Mouse (Mus musculus): ENCODE data around the gene Stam.

The Stam gene

GRCm38 (mm10) chr2:14127629-14128028 is 53.7 kb downstream of the Stam start:
- DNase-seq = no peak

GRCm38 (mm10) chr2:14130641-14131339 is 56.9 kb downstream of the Stam start:
- DNase-seq = no peak

- no peak for DNase-seq
Observed at GRCm38 (mm10) chr2:14132468-14133326, 58.8 kb downstream of the Stam start.

GRCm38 (mm10) chr2:14136906-14137305 is 63.0 kb downstream of the Stam start:
- DNase-seq = peak; percentile 27

- no peak for DNase-seq
Observed at GRCm38 (mm10) chr2:14139590-14139989, 65.7 kb downstream of the Stam start.

GRCm38 (mm10) chr2:14140044-14140443 is 66.1 kb downstream of the Stam start:
- no peak for DNase-seq

- DNase-seq = no peak
Observed at GRCm38 (mm10) chr2:14145311-14145710, 71.4 kb downstream of the Stam start.

GRCm38 (mm10) chr2:14146913-14147312 is 73.0 kb downstream of the Stam start:
- no peak for DNase-seq

GRCm38 (mm10) chr2:14150829-14151228 is 76.9 kb downstream of the Stam start:
- no peak for DNase-seq

GRCm38 (mm10) chr2:14151854-14152253 is 78.0 kb downstream of the Stam start:
- no peak for DNase-seq

- DNase-seq = no peak
Observed at GRCm38 (mm10) chr2:14159047-14159446, 85.1 kb downstream of the Stam start.

GRCm38 (mm10) chr2:14159756-14160155 is 85.9 kb downstream of the Stam start:
- DNase-seq = no peak

GRCm38 (mm10) chr2:14164459-14165030 is 90.6 kb downstream of the Stam start:
- DNase-seq = peak; percentile 30

GRCm38 (mm10) chr2:14165066-14165465 is 91.2 kb downstream of the Stam start:
- DNase-seq = no peak

GRCm38 (mm10) chr2:14165618-14166344 is 91.9 kb downstream of the Stam start:
- peak; percentile 21 for DNase-seq

GRCm38 (mm10) chr2:14167721-14168120 is 93.8 kb downstream of the Stam start:
- no peak for DNase-seq

GRCm38 (mm10) chr2:14174334-14174733 is 100.4 kb downstream of the Stam start, which contains the start of gene Tmem236:
Tmem236 (plus strand) TSS chr2:14174523.
- no peak for DNase-seq

- DNase-seq = no peak
Observed at GRCm38 (mm10) chr2:14176460-14177193, 102.7 kb downstream of the Stam start.

GRCm38 (mm10) chr2:14184375-14184774 is 110.5 kb downstream of the Stam start:
- DNase-seq = no peak

GRCm38 (mm10) chr2:14190684-14191083 is 116.8 kb downstream of the Stam start:
- no peak for DNase-seq

GRCm38 (mm10) chr2:14191601-14192000 is 117.7 kb downstream of the Stam start:
- no peak for DNase-seq

- no peak for DNase-seq
Observed at GRCm38 (mm10) chr2:14192046-14192445, 118.1 kb downstream of the Stam start.

All from kidney, postnatal 14 days (tissue).